Mouse (Mus musculus) intestine, embryonic 14.5 days (tissue): ENCODE measurements around the gene Hist1h3f. TPM values are rescaled to one million over a fixed set of nuclear protein-coding genes. Genes with fewer than 3 reads are reported as not detected.
"Not testable (repeated sequence)": the region's sequence is repeated elsewhere in the genome, so short reads cannot be mapped to it uniquely, and the experiment has no call there.

Experiments
- ATAC-seq: fragments of 200-750 bp; cut with Nextera tagmentation; replicated peaks from 2 replicates; pipeline ENCODE4 v1.8.0; 2017; ENCODE audit warnings: low read depth, moderate number of reproducible peaks, moderate TSS enrichment, moderate library complexity; ENCODE audit not compliant: low FRiP score, low TSS enrichment
- DNase-seq: peaks from one replicate; pipeline ENCODE4 v3.0.0-alpha.2; 2018; ENCODE audit warnings: low spot score
- H3K27ac ChIP-seq: fragments of 300-500 bp; sonication (generic); 2 replicates; pipeline ENCODE4 v1.5.1; 2014; ENCODE audit warnings: low read depth, mild to moderate bottlenecking, control low read depth
- H3K27me3 ChIP-seq: fragments of 300-500 bp; sonication (generic); replicated peaks from 2 replicates; pipeline ENCODE4 v1.6.1; 2014; ENCODE audit warnings: low read length, control low read depth; ENCODE audit not compliant: control insufficient read depth, insufficient read depth
- H3K36me3 ChIP-seq: fragments of 300-500 bp; sonication (generic); 2 replicates; pipeline ENCODE4 v1.6.1; 2014; ENCODE audit warnings: low read length, control low read depth; ENCODE audit not compliant: control insufficient read depth, insufficient read depth
- H3K4me1 ChIP-seq: fragments of 300-500 bp; sonication (generic); replicated peaks from 2 replicates; pipeline ENCODE4 v1.6.1; 2014; ENCODE audit warnings: low read length, control low read depth, mixed read lengths; ENCODE audit not compliant: control insufficient read depth, insufficient read depth
- H3K4me2 ChIP-seq: fragments of 300-500 bp; sonication (generic); 2 replicates; pipeline ENCODE4 v1.6.1; 2014; ENCODE audit warnings: low read length
- H3K4me3 ChIP-seq: fragments of 300-500 bp; sonication (generic); 2 replicates; pipeline ENCODE4 v1.5.1; 2014; ENCODE audit warnings: low read depth, low read length, control low read depth, mixed read lengths
- H3K9ac ChIP-seq: fragments of 300-500 bp; sonication (generic); 2 replicates; pipeline ENCODE4 v1.6.1; 2014; ENCODE audit warnings: mild to moderate bottlenecking, low read length
- H3K9me3 ChIP-seq: fragments of 300-500 bp; sonication (generic); 2 replicates; pipeline ENCODE4 v1.6.1; 2016; ENCODE audit warnings: low read length, control low read depth; ENCODE audit not compliant: control insufficient read depth
- WGBS: fragments of 180-500 bp; shearing (Covaris S2); extraction: QIAGEN DNeasy Blood & Tissue Kit; methylation state at CpG from one replicate; pipeline ENCODE4 v1.1.7; 2014; 5-methylcytosine and 5-hydroxymethylcytosine counted together
- polyA plus RNA-seq: library from polyadenylated mRNA; unstranded; fragments of >200 nt; fragmentation: Nextera tagmentation; extraction: Ambion mirVana; gene quantifications from 2 replicates; pipeline ENCODE4 v1.2.1, GENCODE M21; 2014

Hist1h3f gene
- polyA plus RNA-seq, 1 experiment from 2014 or later: 1.1 TPM

DNA sequence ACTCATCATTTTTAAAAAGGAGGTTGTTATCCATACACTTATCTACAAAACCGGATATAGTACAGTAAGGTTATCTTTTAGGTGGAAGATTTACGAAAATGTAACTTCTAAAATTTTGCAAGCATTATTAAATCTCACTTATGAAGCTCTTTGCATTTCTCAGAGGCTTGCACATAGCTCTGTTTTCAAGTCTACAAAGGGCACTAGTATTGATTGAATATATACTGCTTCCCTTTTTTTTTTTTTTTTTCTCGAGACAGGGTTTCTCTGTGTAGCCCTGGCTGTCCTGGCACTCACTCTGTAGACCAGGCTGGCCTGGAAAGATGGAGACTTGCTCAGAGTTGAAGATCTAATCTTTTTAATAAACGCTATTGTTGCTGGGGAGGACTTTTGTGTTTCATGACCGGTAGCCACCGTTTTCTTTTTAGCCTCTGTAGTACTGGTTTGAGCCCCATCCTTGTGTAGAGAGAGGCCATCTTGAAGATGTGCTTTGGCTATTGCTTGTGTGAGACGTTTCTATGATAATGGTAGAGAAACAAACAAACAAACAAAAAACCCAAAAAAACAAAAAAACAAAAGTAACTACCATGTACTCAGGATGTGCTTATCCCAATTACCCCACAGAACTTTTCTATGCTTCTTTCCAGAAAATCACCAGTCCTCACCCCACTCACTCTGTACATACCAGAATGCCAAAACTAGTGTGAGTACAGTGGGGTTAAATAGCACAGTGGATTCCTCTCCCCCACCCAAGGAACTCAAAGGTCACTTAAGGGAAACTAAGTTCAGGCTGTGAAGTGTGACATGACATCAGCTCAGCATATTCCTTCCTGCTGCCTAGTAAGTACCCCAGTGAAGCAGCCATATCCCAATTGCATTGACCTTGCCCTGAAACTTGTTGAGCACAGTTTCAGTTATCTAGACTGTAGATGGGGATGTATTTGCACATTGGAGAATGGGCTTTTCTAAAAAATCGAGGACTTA lies 8.4 kb downstream of the Hist1h3f start:
- 49% methylated on average over 8 of the region's 8 CpGs for WGBS
- H3K36me3 ChIP-seq: no peaks in the 10 kb centered on the region
- peak overlapping the region; percentile 17; the same call in 1 of the 2 replicates for H3K4me3 ChIP-seq
- ATAC-seq: no peak
- H3K4me2 ChIP-seq: peak overlapping the region; percentile 72
- H3K27ac ChIP-seq: peak overlapping the region; percentile 94
- DNase-seq: no peak
- H3K27me3 ChIP-seq: no peaks in the 10 kb centered on the region
- no peaks in the 10 kb centered on the region for H3K9me3 ChIP-seq
- peaks cover 16% of the 10 kb centered on the region for H3K4me1 ChIP-seq
- H3K9ac ChIP-seq: peak overlapping the region; percentile 71

DNA sequence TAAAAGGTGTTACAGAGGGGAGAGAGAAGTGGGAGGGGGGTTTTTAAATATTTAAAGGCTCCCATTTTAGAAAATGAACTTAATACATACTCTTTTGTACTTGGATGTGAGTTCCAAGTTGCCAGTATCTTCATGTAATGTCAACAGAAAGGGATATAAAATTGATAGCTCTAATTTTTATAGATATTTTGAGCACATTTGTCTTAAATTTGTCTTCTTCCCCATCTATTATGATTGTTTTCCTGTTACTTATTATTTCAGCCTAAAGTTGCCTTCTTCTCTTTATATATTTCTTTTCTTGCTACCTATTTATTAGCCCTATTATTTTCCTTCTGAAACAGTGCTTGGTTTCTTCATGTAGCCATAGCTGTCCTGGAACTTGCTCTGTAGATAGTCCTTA lies 9.1 kb downstream of the Hist1h3f start, which contains the start of gene Hist1h1d:
Hist1h1d (plus strand) TSS at position 301 of the 400 bp plus-strand sequence.
- H3K27ac ChIP-seq: peak within 1 kb of the TSS; percentile 100
- no peak within 1 kb of the TSS for H3K4me3 ChIP-seq
- H3K4me1 ChIP-seq: peaks cover 16% of the 10 kb centered on the region
- H3K9ac ChIP-seq: peak within 1 kb of the TSS; percentile 71
- ATAC-seq: no peak
- no peaks in the 10 kb centered on the region for H3K9me3 ChIP-seq
- H3K36me3 ChIP-seq: no peaks in the 10 kb centered on the region
- DNase-seq: no peak
- peak within 1 kb of the TSS; percentile 93 for H3K4me2 ChIP-seq
- H3K27me3 ChIP-seq: no peaks in the 10 kb centered on the region

- 22% methylated on average over 9 of the region's 9 CpGs for WGBS
- H3K4me2 ChIP-seq: peak overlapping the region; percentile 93
- DNase-seq (no peak), ATAC-seq (no peak)
- no peaks in the 10 kb centered on the region for H3K27me3 ChIP-seq
- H3K27ac ChIP-seq: peak overlapping the region; percentile 100
- H3K36me3 ChIP-seq: no peaks in the 10 kb centered on the region
- H3K4me1 ChIP-seq: peaks cover 16% of the 10 kb centered on the region
- peak overlapping the region; percentile 71 for H3K4me3 ChIP-seq
- H3K9me3 ChIP-seq: no peaks in the 10 kb centered on the region
- H3K9ac ChIP-seq: peak overlapping the region; percentile 96
Observed at GRCm38 (mm10) chr13:23554393-23554792, 10.5 kb downstream of the Hist1h3f start.

DNA sequence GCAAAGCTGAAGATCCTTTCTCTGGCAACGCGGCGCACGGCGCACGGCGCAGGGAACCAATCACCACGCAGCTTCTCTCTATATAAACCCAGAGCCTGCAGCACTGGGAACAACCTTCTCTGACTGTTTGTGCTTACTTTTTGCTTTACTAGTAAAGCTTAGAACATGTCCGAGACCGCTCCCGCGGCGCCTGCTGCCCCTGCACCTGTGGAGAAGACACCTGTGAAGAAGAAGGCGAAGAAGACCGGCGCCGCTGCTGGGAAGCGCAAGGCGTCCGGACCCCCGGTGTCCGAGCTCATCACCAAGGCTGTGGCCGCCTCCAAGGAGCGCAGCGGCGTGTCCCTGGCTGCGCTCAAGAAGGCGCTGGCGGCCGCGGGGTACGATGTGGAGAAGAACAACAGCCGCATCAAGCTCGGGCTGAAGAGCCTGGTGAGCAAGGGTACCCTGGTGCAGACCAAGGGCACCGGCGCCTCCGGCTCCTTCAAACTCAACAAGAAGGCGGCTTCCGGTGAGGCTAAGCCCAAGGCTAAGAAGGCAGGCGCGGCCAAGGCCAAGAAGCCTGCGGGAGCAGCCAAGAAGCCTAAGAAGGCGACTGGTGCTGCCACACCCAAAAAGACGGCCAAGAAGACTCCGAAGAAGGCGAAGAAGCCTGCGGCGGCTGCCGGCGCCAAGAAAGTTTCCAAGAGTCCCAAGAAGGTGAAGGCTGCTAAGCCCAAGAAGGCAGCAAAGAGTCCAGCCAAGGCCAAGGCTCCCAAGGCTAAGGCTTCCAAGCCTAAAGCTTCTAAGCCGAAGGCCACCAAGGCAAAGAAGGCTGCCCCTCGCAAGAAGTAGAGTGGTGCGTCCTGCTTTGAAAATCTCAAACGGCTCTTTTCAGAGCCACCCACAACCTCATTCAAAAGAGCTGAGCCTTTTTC lies 11.3 kb downstream of the Hist1h3f start:
- no peaks in the 10 kb centered on the region for H3K9me3 ChIP-seq
- H3K4me3 ChIP-seq: peak overlapping the region; percentile 71
- H3K27ac ChIP-seq: peak overlapping the region; percentile 100
- DNase-seq: peak; percentile 93
- no peaks in the 10 kb centered on the region for H3K27me3 ChIP-seq
- peak; percentile 86 for ATAC-seq
- WGBS: under 1% methylated on average over 53 of the region's 54 CpGs
- peak overlapping the region; percentile 96 for H3K9ac ChIP-seq
- H3K36me3 ChIP-seq: no peaks in the 10 kb centered on the region
- H3K4me1 ChIP-seq: peaks cover 16% of the 10 kb centered on the region
- H3K4me2 ChIP-seq: peak overlapping the region; percentile 93

GRCm38 (mm10) chr13:23555839-23556416 lies 12.1 kb downstream of the Hist1h3f start:
- ATAC-seq (peak; percentile 77), DNase-seq (peak; percentile 88)
- no peaks in the 10 kb centered on the region for H3K9me3 ChIP-seq
- 1% methylated on average over 18 of the region's 18 CpGs for WGBS
- no peaks in the 10 kb centered on the region for H3K36me3 ChIP-seq
- H3K4me3 ChIP-seq: peak overlapping the region; percentile 71
- peak overlapping the region; percentile 96 for H3K9ac ChIP-seq
- peak overlapping the region; percentile 100 for H3K27ac ChIP-seq
- H3K4me2 ChIP-seq: peak overlapping the region; percentile 93
- peaks cover 15% of the 10 kb centered on the region for H3K4me1 ChIP-seq
- H3K27me3 ChIP-seq: no peaks in the 10 kb centered on the region

DNA sequence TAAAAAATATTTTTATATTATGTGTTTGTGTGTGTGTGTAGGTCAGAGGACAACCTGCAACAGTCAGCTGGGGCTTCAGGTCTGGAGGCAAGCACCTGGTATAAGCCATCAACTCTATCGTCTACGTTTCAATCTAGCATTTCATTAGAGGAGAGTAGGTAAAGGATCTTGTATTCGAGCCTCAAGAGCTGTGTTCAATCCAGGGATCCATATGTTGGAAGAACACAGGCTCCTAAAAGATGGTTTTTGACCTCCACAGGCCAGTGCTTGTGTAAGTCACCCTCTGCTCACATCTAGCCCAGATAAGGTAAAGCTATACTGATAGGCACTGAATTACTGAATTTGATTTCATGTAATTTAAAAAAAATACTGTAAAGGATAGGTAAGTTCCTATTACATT lies 13.1 kb downstream of the Hist1h3f start:
- ATAC-seq (no peak), DNase-seq (no peak)
- peak overlapping the region; percentile 71; the same call in 1 of the 2 replicates for H3K4me3 ChIP-seq
- H3K36me3 ChIP-seq: no peaks in the 10 kb centered on the region
- H3K27ac ChIP-seq: peak overlapping the region; percentile 100
- H3K4me1 ChIP-seq: peaks cover 12% of the 10 kb centered on the region
- H3K9ac ChIP-seq: no peak overlapping the region
- H3K27me3 ChIP-seq: no peaks in the 10 kb centered on the region
- WGBS: 68% methylated on average over 3 of the region's 3 CpGs
- H3K4me2 ChIP-seq: peak overlapping the region; percentile 93
- no peaks in the 10 kb centered on the region for H3K9me3 ChIP-seq

GRCm38 (mm10) chr13:23560699-23561098 lies 16.8 kb downstream of the Hist1h3f start:
- not testable (repeated sequence) for H3K9me3 ChIP-seq, DNase-seq, ATAC-seq, H3K36me3 ChIP-seq, H3K4me3 ChIP-seq, H3K4me2 ChIP-seq, H3K4me1 ChIP-seq, H3K27me3 ChIP-seq
- Histone ChIP-seq H3K9ac (0 out of 2 replicates have a peak overlapping the region, but pooled peaks have one; percentile 10), H3K27ac (peak overlapping the region; percentile 12; the same call in 1 of the 2 replicates)
- WGBS: 28% methylated on average over 2 of the region's 2 CpGs

DNA sequence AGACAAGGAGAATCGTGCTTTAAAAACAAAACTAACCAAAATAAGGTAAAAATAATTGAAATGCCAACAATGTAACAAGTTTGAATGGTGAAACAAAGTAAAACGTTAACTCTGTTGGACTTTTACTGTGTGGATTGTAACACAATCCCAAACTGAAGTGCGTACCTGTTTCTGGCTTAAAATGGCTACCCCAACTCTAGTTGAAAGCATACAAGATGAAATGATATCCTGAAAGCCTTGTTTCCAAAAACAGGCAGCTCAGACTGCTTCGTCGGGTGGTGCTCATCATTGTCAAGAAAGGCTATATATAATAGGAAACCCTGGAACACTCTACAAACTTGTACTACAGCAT lies 17.7 kb downstream of the Hist1h3f start:
- Histone ChIP-seq H3K9ac (peak overlapping the region; percentile 52), H3K4me3 (peak overlapping the region; percentile 38; the same call in 1 of the 2 replicates), H3K27ac (peak overlapping the region; percentile 99), H3K4me2 (peak overlapping the region; percentile 92)
- H3K9me3 ChIP-seq, ATAC-seq, H3K4me1 ChIP-seq, H3K36me3 ChIP-seq, H3K27me3 ChIP-seq, DNase-seq: not testable (repeated sequence)
- WGBS: 0% methylated on average over 2 of the region's 5 CpGs
